Mouse (Mus musculus): ENCODE results near the gene Ptpdc1. TPM values are rescaled to one million over a fixed set of nuclear protein-coding genes. Genes with fewer than 3 reads are reported as not detected.

The Ptpdc1 gene
- polyA plus RNA-seq, 1 experiment from 2014 or later = 0.56 TPM

DNA sequence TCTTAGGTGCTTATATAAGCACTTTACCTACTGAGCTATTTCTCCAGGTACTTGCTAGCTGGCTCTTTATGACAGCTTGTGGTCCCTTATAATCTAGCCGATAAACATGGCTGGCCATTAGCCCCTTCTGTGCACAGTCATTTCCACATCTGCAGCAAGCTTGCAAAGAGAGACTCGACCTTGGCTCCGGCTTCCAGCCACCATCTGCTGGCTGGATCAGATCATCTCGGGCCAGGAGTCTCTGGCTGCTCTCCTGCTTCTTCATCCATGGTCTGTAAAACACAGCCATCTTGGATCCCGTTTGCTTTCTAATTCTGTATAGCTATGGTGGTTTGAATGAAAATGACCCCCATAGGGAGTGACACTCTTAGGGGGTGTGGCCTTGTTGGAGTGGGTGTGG, 63.1 kb downstream of the Ptpdc1 start:
- Histone ChIP-seq H3K4me1 (ENCODE audit: insufficient read depth) (no peaks in the 10 kb centered on the region), H3K36me3 (replicated peaks; ENCODE audit: insufficient read depth, low read length) (no peaks in the 10 kb centered on the region), H3K9me3 (ENCODE audit: low read length) (no peaks in the 10 kb centered on the region), H3K27ac (ENCODE audit: low read depth) (no peak overlapping the region), H3K27me3 (ENCODE audit: insufficient read depth, low read length) (no peaks in the 10 kb centered on the region), H3K9ac (replicated peaks) (no peak overlapping the region), H3K4me3 (ENCODE audit: low read depth, low read length) (no peak overlapping the region), H3K4me2 (ENCODE audit: low read depth, low read length) (no peak overlapping the region)
- 87% methylated on average over 5 of the region's 5 CpGs for WGBS (ENCODE audit: insufficient replicate concordance)
- ATAC-seq (no peak), DNase-seq (no peak)
- TF ChIP-seq EP300 (IDR thresholded peaks at IDR 0.05; ENCODE audit: low read depth) (no peak), CTCF (IDR thresholded peaks at IDR 0.05; ENCODE audit: low read depth) (no peak)

DNA sequence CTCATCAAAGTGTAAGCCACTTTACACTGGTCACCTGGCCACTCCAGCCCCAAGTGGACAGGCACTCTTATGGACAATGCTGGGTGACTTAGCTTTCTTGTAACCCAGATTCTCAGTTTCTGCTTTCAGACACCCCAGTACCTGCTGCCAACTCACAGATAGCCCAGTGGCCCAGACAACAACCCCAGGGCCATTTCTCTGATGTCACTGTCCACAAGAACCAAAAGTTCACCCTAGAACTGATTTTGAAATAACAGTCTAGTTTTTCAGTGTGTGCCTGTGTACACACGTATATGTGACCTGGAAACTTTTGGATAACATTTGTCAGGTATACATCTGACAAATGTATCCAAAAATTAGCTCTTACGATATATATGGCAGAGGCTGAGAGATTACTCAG, 64.0 kb downstream of the Ptpdc1 start:
- no peak overlapping the region for H3K4me2 ChIP-seq (ENCODE audit: low read depth, low read length)
- H3K27me3 ChIP-seq (ENCODE audit: insufficient read depth, low read length) = no peaks in the 10 kb centered on the region
- no peaks in the 10 kb centered on the region for H3K4me1 ChIP-seq (ENCODE audit: insufficient read depth)
- TF ChIP-seq CTCF (IDR thresholded peaks at IDR 0.05; ENCODE audit: low read depth) (no peak), EP300 (IDR thresholded peaks at IDR 0.05; ENCODE audit: low read depth) (no peak)
- ATAC-seq (peak; percentile 55), DNase-seq (no peak)
- no peak overlapping the region for H3K9ac ChIP-seq (replicated peaks)
- WGBS (ENCODE audit: insufficient replicate concordance) = 81% methylated on average over 2 of the region's 2 CpGs
- H3K27ac ChIP-seq (ENCODE audit: low read depth) = no peak overlapping the region
- no peak overlapping the region for H3K4me3 ChIP-seq (ENCODE audit: low read depth, low read length)
- H3K36me3 ChIP-seq (replicated peaks; ENCODE audit: insufficient read depth, low read length) = no peaks in the 10 kb centered on the region
- H3K9me3 ChIP-seq (ENCODE audit: low read length) = no peaks in the 10 kb centered on the region

DNA sequence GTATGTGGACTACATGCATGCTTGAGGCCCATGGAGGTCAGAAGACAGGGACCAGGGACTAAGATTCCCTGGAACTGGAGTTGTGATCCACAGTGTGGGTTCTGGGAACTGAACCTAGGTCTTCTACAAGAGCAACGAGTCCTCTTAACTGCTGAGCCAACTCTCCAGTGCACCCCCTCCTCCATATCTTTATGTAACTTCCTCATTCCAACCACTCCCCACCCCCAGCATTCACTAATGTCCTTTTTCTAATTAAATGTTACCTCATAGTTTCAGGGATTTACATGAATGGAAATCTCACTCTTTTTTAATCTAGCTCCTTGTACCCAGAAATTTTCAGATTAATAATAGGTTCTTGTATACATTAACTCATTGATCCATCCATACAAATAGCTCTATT, 69.5 kb downstream of the Ptpdc1 start:
- no peaks in the 10 kb centered on the region for H3K27me3 ChIP-seq (ENCODE audit: insufficient read depth, low read length)
- H3K9me3 ChIP-seq (ENCODE audit: low read length) = no peaks in the 10 kb centered on the region
- TF ChIP-seq CTCF (IDR thresholded peaks at IDR 0.05; ENCODE audit: low read depth) (no peak), EP300 (IDR thresholded peaks at IDR 0.05; ENCODE audit: low read depth) (no peak)
- H3K4me2 ChIP-seq (ENCODE audit: low read depth, low read length) = no peak overlapping the region
- peaks cover 18% of the 10 kb centered on the region for H3K4me1 ChIP-seq (ENCODE audit: insufficient read depth)
- no peak overlapping the region for H3K27ac ChIP-seq (ENCODE audit: low read depth)
- DNase-seq = no peak
- 26% methylated on average over 1 of the region's 1 CpGs for WGBS (ENCODE audit: insufficient replicate concordance)
- no peak for ATAC-seq
- no peak overlapping the region for H3K9ac ChIP-seq (replicated peaks)
- no peak overlapping the region for H3K4me3 ChIP-seq (ENCODE audit: low read depth, low read length)
- no peaks in the 10 kb centered on the region for H3K36me3 ChIP-seq (replicated peaks; ENCODE audit: insufficient read depth, low read length)

DNA sequence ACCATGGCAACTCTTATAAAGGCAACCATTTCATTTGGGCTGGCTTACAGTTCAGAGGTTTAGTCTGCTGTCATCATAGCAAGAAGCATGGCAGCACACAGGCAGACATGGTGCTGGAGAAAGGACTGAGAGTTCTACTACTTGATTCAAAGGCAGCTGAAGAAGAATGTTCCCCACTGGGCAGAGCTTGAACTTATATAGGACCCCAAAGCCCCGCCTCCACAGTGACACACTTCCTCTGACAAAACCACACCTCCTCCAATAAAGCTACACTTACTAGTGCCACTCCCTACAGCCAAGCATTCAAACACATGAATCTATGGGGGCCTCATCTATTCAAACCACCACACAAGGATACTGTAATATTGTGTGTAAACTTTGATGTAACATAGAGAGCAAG, 70.9 kb downstream of the Ptpdc1 start:
- no peak overlapping the region for H3K27ac ChIP-seq (ENCODE audit: low read depth)
- H3K4me2 ChIP-seq (ENCODE audit: low read depth, low read length) = no peak overlapping the region
- H3K9ac ChIP-seq (replicated peaks) = no peak overlapping the region
- no peaks in the 10 kb centered on the region for H3K27me3 ChIP-seq (ENCODE audit: insufficient read depth, low read length)
- H3K4me1 ChIP-seq (ENCODE audit: insufficient read depth) = peaks cover 20% of the 10 kb centered on the region
- WGBS (ENCODE audit: insufficient replicate concordance) = 86% methylated on average over 1 of the region's 1 CpGs
- no peaks in the 10 kb centered on the region for H3K9me3 ChIP-seq (ENCODE audit: low read length)
- no peak overlapping the region for H3K4me3 ChIP-seq (ENCODE audit: low read depth, low read length)
- DNase-seq = no peak
- TF ChIP-seq EP300 (IDR thresholded peaks at IDR 0.05; ENCODE audit: low read depth) (no peak), CTCF (IDR thresholded peaks at IDR 0.05; ENCODE audit: low read depth) (no peak)
- no peaks in the 10 kb centered on the region for H3K36me3 ChIP-seq (replicated peaks; ENCODE audit: insufficient read depth, low read length)
- ATAC-seq = no peak

DNA sequence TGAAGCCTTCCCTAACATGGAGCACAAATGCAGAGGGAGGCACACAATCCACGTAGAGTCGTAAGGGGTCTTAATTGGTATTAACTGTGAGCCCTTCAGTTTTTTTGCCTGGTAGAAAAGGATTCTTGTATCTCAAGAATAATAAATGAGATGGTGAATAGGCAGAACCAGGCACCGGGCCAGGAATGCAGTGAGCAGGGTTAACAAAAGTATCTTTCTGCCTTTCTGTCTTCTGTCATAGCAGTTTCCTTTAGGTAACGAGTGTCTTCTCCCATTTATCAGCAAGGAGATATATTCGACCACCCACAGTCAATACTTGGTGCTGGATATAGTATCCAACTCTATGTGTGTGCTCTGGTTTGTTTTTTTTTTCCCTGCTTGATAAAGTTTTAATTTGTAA, 72.0 kb downstream of the Ptpdc1 start:
- Histone ChIP-seq H3K4me1 (ENCODE audit: insufficient read depth) (peaks cover 20% of the 10 kb centered on the region), H3K4me3 (ENCODE audit: low read depth, low read length) (no peak overlapping the region), H3K27ac (ENCODE audit: low read depth) (no peak overlapping the region), H3K4me2 (ENCODE audit: low read depth, low read length) (no peak overlapping the region), H3K27me3 (ENCODE audit: insufficient read depth, low read length) (no peaks in the 10 kb centered on the region), H3K9me3 (ENCODE audit: low read length) (no peaks in the 10 kb centered on the region), H3K36me3 (replicated peaks; ENCODE audit: insufficient read depth, low read length) (no peaks in the 10 kb centered on the region), H3K9ac (replicated peaks) (no peak overlapping the region)
- TF ChIP-seq EP300 (IDR thresholded peaks at IDR 0.05; ENCODE audit: low read depth) (no peak), CTCF (IDR thresholded peaks at IDR 0.05; ENCODE audit: low read depth) (no peak)
- DNase-seq (no peak), ATAC-seq (no peak)
- WGBS (ENCODE audit: insufficient replicate concordance) = 71% methylated on average over 5 of the region's 5 CpGs

DNA sequence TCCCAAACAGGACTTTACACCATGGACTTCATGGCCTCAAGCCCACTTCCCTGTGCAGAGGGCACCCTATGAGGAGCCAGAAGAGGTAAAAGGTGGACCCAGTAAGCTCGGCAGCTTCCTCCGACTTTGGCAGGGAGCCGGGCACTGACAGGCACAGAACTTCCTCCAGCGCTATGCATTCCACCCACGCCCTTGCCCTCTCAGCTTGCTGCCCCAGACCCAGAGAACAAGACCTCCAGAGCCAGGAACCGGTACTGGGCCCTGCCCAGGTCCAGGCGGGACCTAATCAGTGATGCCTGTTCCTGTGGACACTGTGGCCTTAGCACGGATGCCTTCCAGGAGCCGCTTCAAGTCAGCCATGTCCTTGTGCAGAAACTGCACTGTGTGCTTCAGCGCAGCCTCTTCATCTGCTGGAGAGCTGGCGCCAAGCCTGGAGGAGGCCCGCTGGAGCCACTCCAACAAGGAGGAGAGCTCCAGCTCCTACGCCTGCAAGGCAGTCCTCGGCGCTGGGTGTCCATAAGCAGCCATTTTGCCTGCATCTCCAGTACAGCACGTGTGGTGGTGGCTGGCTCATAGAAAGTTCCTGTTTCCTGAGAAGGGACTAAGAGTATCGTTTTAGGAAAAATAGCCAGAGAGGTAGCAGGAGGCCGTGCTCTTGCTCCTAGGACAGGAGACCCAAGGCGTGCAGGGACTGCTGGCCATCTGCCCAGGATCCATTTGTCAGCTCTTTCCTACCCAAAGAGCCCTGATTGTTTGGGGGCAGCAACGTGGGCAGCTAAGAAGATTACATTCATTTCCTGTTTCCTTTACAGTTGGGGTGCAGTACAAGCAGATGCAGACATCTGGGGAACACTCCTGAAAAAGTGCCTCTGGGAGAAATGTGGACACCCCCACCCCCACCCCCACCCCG, 73.0 kb downstream of the Ptpdc1 start:
- DNase-seq = peak; percentile 56
- H3K4me2 ChIP-seq (ENCODE audit: low read depth, low read length) = peak overlapping the region; percentile 45

More for the DNA sequence above, 73.0 kb downstream of the Ptpdc1 start:
- Histone ChIP-seq H3K9me3 (ENCODE audit: low read length) (no peaks in the 10 kb centered on the region), H3K9ac (replicated peaks) (peak overlapping the region; percentile 9; the same call in 1 of the 2 replicates), H3K36me3 (replicated peaks; ENCODE audit: insufficient read depth, low read length) (no peaks in the 10 kb centered on the region), H3K4me3 (ENCODE audit: low read depth, low read length) (no peak overlapping the region), H3K27me3 (ENCODE audit: insufficient read depth, low read length) (no peaks in the 10 kb centered on the region), H3K27ac (ENCODE audit: low read depth) (peak overlapping the region; percentile 85), H3K4me1 (ENCODE audit: insufficient read depth) (peaks cover 20% of the 10 kb centered on the region)
- TF ChIP-seq CTCF (IDR thresholded peaks at IDR 0.05; ENCODE audit: low read depth) (no peak), EP300 (IDR thresholded peaks at IDR 0.05; ENCODE audit: low read depth) (no peak)
- 52% methylated on average over 21 of the region's 21 CpGs for WGBS (ENCODE audit: insufficient replicate concordance)
- ATAC-seq = peak; percentile 88

All from liver, postnatal 0 days (tissue).